Mouse (Mus musculus): ENCODE results near the gene Mecr.
A peak's percentile ranks its signal among the peaks of the same experiment; 100 is the strongest.

GRCm38 (mm10) chr4:131836891-131837491, 6.3 kb upstream of the Mecr start:
- TF ChIP-seq POLR2A (IDR thresholded peaks at IDR 0.05; ENCODE audit: insufficient read length, low read depth) = no peak
- TF ChIP-seq USF1 (IDR thresholded peaks at IDR 0.05; ENCODE audit: low read depth) = no peak
- no peak for TF ChIP-seq MAX (IDR thresholded peaks at IDR 0.05; ENCODE audit: low read depth)
- TF ChIP-seq REST (IDR thresholded peaks at IDR 0.05; ENCODE audit: insufficient read depth, insufficient read length) = no peak
- no peak for TF ChIP-seq TCF3 (IDR thresholded peaks at IDR 0.05; ENCODE audit: insufficient read length, low read depth)
- TF ChIP-seq MYOG (IDR thresholded peaks at IDR 0.05; ENCODE audit: control insufficient read depth in 1 of 3, insufficient read depth in 1 of 3, insufficient read length in 2 of 3, low read depth in 2 of 3) = peak in 1 of 3 experiments; percentile 14
- no peak for TF ChIP-seq TCF12 (IDR thresholded peaks at IDR 0.05; ENCODE audit: insufficient read depth, poor library complexity, severe bottlenecking)
- TF ChIP-seq MYOD1 (IDR thresholded peaks at IDR 0.05; ENCODE audit: control insufficient read depth in 1 of 3, insufficient read length in 2 of 3, low read depth in 2 of 3) = no peak
